Mouse (Mus musculus) spleen, embryonic (tissue): ENCODE results near the gene Map2k1.
"Not testable (repeated sequence)": the region's sequence is repeated elsewhere in the genome, so short reads cannot be mapped to it uniquely, and the experiment has no call there.

ENCODE experiments used
- CTCF ChIA-PET: fragments of 350-600 bp; sonication (Branson Sonifier 250); formaldehyde crosslinking; loops from one replicate; lab custom pipeline; 2022; lab: Charles Lee

Map2k1 gene

GRCm38 (mm10) chr9:64172145-64172815 lies 81.2 kb downstream of the Map2k1 start:
- CTCF ChIA-PET, result interaction anchor here (0.6 kb wide), 1 partner anchor 10 kb away, joined by 3 read pairs; no protein-coding TSS in a partner anchor

GRCm38 (mm10) chr9:64169967-64170366 lies 83.5 kb downstream of the Map2k1 start:
- CTCF ChIA-PET, result interaction anchor here (0.5 kb wide), 1 partner anchor 73 kb away, joined by 5 read pairs; no protein-coding TSS in a partner anchor

GRCm38 (mm10) chr9:64160471-64160870 lies 93.0 kb downstream of the Map2k1 start:
- CTCF ChIA-PET, result interaction anchor here (0.6 kb wide), 1 partner anchor 13 kb away, joined by 5 read pairs; the partner anchor contains the start of gene Rpl4

GRCm38 (mm10) chr9:64156641-64157040 lies 96.8 kb downstream of the Map2k1 start:
- CTCF ChIA-PET, result no interaction called here

- CTCF ChIA-PET, result no interaction called here
Observed at GRCm38 (mm10) chr9:64139879-64140278, 113.6 kb downstream of the Map2k1 start.

GRCm38 (mm10) chr9:64138896-64139295 lies 114.5 kb downstream of the Map2k1 start:
- CTCF ChIA-PET, result not testable (repeated sequence)
